Mouse (Mus musculus) spleen, postnatal 10 days (tissue): ENCODE measurements at regions not wholly inside any gene's neighbourhood (a gene's known extent, or its start where the extent isn't known, plus 50 kb on each side); places are given as distances from the start of the nearest gene placed in this dataset.

Source experiments
- DNase-seq, 2 experiments: peaks; one replicate each; pipeline ENCODE4 v3.0.0; 2021 to 2022; ENCODE audit warnings: low spot score in 2 of 2

DNA sequence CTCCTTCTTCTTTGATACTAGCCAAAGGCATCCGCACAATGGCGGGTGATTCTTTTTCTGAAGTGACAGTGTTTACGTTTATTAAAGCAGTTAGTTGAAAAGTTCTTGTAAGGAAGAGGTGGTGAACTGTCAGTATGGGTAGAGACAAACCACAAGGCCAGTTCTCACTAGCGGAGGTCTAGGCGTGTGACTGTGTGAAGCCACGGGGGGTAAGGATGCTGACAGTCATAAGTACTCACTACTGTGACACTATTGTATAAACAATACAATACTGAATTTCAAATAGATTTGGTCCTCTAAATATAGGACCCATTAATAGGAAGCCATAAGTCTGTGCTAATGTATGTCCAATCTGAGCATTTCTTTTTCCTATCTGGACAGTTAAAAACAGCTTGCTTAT, 161.9 kb downstream of the Cxcl12 start:
- DNase-seq, result no peak

DNA sequence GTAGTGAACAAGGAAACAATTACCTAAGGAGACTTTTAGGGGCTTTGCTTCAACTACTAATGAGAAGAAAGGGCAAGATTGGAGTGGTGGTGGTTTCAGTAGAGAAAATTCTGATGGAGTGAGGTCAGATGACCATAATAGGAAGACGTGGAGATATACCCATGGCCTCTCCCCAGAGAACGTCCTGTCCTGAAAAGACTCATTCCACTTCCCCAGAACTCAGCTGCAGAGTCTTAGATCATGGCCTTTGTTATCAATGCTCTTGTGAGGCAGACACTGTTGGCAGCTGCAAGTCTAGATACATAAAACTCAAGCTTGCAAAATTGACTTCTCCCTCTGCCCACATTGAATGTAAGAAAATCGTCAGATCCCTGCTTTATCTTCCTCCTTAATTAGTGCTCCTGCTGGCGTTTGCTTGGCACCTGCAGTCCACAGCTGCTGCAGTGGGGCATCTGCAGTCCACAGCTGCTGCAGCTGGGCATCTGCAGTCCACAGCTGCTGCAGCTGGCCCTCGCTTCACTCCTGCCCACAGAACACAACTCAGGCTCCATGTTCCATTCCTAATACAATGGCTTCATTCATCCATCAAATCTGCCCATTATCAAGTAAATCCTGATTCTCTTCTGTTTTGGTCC, 162.5 kb downstream of the Cxcl12 start:
- DNase-seq, result no peak

DNA sequence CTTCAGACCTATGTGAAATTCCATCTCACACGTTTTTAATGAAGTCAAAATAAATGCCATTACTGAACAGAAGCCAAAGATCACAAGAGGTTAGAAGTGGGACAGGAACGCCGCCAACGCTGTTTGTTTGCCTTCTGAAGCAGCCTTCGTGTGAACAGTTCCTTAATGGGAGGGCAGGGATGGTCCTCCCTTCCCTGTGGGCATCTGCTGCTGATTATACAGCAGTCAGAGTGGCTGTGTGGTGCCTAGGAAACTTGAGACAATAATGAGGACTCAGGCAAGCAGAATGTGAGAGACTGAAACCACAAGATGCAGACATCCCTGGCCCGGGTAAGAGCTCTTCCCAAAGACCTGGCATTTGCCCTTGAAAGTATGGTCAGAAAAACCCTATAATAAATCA, 164.3 kb downstream of the Cxcl12 start:
- DNase-seq, result no peak

DNA sequence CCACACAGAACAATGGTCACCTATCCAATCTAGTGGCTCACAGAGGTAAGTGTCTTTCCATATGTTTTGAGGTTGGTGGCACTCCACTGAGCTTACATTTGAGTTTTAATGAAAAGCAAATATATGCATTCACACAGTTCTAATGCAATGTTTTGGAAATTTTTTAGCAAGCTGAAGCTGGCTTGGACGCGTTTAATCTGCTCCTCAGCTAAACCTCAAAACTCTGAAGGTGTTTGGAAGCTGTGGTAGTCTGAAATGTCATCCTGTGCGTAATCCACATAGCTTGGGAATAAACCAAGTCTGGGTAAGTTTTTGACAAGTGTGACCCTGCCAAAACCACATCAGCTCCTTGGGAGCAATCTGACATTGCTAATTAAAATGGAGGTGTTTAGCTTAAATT, 173.8 kb downstream of the Cxcl12 start:
- no peak for DNase-seq

DNA sequence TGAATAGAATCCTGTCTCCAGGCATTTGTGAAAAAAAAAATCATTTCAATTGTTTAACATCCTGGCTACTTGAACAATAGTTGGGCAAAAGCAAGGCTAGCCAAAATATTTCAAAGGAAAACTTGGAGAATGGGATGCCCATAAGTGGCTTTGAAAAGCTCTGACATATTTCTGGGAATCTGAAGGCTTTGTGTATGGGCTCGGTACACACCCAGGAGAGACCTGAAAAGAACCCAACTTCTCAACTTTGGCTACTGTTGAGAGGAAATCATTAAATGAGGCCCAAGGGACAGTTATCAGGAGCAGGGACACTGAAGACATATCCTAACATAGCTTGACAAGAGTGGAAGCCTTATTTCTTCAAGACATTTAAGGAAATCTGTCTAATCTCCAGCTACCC, 179.0 kb downstream of the Cxcl12 start:
- no peak for DNase-seq

DNA sequence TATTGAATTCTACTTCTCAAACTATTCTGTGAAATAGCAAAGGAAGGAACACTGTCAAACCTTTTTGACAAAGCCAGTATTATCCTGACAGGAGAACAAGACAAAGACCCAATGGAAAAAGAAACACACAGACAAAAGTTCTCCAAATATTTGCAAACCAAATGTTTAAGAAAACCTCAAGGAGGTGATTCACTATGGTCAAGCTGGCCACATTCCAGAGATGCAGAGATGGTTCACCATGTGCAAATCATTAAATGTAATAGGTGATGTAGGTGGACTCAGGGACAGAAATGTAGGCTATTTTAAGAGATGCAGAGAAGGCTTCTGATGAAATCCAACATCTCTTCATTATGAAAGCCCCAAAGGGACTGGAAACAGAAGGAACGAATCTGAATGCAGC, 183.5 kb downstream of the Cxcl12 start:
- DNase-seq, result no peak

DNA sequence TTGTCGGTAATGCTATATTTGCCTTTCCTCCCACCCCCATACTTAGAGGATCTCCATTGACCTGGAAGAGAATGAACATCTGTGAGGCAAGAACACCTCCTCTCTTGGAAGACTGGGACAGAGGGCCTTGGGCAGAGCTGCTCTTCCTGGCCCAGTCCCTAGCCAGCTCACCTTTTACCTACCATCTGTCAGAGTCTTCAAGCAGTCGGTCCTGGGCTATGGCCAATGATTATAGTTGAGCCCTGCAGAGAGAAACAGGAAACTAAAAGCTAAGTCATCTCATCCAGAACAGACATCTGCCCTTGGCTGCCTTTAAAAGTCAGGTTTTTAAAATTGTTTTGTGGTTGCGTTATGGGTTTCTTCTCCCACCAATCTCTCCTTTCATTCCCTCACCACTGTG, 184.8 kb downstream of the Cxcl12 start:
- no peak for DNase-seq

DNA sequence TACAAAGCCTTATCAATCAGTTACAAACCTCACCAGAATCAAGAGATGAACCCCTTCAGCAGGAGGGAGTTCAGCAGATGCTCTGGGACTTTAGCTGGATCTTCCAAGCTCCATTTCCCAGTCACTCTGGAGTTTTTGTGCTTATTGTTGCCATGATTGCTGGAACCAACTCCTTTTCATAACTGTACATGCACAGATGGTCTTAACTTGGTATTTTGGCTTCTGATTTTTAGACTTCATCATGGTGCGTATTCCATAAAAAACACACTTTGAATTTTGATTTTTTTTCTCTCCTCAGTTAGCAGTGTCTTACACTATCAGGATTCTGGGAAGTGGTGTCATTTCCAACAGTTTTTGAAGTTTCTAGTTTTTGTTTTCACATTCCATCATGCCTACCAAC, 187.8 kb downstream of the Cxcl12 start:
- no peak for DNase-seq

DNA sequence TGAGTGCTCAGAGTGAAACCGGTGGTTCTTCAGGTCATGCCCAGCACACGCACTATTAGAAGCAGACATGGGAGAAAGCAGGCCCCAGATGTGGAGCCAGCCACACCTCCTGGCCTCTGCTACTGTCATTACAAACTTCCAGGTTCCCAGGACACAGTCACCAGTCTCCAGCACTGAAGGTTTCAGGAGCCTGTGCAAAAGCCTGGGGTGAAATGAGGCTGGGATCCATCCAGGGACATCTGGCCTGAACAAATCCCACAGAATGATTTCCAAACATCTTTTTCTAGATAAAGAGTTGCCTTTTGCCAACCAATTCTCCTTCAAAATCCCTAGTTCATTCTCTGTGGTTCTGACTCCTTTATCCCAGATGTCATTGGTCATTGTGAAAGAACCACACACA, 191.1 kb downstream of the Cxcl12 start:
- no peak for DNase-seq

DNA sequence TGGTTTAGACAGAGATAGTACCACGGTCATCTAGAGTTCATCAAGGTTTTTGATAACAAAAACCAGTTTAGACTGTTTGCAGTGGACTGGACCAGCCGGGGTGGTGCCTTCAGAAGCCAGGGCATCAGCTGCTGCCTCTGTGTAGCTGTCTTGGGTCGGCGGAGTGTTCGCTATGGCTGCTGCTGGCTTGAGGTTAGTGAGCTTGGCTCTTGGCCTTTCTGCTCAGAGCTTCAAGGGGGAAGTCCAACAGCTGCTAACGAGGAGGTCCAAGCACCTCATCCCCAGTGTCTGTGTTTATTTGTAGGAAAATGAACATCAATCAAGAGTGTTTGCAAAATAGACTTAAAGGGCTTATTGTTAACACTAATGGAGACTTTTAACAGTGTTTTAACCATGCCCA, 198.2 kb downstream of the Cxcl12 start:
- DNase-seq, result no peak

DNA sequence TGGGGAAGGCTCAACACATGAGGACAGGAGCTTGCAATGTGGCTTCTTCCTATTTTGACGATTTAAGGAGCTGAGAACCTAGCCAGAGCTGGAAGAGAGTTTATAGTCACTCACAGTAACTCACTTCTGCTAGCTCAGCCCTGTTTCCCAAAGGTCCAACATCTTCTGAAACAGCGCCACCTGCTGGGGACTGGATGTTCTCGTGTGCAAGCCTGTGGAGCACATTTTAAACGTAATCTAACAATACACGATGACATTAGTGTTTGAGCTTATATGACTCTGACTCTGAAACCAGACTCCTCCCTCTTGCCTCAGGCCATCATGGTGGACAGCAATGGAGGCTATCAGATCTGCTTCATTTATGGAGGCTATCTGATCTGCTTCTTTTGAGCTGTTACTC, 207.7 kb downstream of the Cxcl12 start:
- DNase-seq, result no peak

DNA sequence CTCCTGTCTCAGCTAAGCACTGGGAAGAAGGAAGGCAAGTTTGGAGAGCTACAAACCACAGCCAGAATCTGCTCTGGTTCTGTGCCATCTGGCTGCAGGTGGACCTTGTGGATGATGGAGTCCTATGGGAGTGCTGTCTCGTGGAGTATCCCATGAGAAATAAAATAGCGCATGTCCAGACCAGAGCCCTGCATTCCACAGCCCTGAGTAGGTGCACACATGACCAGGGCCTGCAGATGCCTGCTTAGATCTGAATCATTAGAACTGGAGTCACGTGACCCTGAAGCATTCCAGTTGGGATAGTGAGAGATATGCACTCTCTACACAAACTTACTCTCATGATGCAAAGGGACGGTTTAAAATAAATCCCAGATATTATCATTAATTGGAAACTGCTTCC, 211.6 kb downstream of the Cxcl12 start:
- no peak for DNase-seq

DNA sequence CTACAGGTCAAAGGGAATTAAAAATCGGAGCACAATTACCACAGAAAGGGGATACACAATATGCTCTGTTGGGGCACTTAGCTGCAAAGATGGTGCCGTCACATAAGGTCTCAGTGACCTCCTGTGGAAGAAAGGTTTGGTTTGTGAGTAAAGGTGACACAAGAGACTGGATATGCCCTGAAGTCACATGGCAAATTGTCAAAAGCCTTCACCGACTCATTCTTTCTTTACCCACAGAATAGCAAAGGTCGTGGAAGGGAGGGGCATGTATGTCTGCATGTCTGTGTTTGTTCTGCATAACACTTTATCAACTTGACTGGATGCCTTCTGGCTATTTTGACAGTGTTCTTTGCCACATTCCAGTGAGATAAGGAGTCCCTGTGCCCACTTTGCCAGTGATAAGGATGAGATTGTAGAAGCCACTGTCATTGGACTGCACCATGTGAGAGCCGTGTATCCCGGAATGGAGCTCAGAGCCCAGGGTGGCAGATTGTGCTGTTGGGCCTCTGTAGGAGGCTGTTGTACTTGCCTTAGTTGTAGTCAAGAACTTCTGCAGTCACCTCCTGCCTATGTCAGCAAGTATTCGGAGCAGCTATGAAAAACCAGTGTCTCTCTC, 222.0 kb downstream of the Cxcl12 start:
- DNase-seq, result no peak

DNA sequence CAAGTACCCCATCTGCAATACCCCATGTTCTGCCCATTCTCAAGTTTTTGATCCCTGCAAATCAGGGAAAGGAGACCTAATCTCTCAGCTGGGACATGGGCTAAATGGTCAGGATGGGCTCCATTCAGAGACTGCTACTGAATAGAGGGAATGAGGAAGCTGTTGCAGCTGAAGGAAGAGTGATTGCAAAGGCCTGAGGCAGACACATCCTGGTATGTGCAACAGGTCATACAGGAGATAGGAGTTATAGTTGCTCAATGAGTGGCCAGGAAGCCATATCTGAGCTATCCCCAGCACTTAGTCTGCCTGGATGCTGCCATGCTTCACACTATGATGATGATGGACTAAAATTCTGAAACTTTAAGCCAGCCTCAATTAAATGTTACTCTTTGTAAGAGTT, 225.1 kb downstream of the Cxcl12 start:
- no peak for DNase-seq

DNA sequence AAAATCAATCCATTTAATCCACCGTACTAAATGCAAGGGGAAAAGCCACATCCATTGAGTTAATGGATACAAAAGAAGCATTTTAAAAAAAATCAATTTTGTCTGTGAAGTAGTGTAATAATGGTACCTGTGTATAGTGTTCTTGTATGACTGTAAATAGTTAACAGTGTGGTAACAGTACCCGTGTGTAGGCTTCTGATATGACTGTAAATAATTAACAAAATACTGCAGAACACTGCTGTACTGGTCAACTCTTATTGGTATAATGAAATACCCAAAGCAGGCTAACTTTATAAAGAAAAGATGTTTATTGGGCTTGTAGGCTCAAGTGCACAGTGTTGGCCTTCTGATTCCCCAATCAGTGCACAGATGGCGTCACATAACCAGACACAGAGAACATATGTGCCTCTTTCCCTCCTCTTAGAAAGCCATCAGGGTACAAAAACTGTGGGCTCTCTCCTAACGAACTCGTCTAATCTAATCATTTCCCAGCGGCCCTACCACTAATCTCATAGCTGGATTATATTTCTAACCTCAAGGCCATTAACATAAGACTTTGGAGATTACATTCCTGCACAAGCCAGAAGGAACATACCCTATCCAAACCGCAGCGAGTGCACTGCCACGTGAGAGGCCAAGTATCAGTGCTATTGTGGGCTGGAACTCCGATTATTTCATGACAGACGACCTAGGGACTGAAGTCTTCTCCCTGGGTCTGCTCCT, 237.4 kb downstream of the Cxcl12 start:
- no peak for DNase-seq

DNA sequence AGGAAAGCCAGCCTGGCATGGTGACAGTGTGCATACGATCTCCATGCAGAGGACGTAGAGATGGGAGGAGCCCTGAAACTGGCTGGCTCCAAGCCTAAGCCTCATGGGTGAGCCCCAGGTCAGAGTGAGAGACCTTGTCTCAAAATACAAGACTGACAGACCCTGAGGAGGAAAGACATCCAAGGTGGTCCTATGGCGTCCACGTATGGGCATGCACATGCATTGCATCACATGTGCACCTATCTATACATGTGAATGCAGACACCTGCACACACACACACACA, 237.9 kb downstream of the Cxcl12 start:
- DNase-seq, result no peak

DNA sequence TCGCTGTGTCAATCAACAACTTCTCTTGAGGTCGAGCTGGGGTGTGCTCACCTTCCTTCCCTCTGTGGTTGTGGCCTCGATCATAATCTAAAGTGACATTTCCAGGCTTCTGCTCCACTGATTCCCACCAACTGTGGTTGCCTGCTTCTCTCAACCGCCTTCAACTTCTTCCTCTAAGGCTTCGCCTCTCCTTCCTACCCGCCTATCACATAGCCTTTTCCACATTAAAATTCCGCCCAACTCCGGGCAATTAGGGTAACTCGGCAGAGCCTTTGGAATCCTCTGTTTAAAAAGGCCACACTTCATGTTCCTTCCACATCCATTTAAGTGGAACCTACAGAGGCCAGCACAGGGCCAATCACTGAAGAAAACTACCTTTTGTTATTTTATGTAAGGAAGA, 238.4 kb downstream of the Cxcl12 start:
- no peak for DNase-seq

DNA sequence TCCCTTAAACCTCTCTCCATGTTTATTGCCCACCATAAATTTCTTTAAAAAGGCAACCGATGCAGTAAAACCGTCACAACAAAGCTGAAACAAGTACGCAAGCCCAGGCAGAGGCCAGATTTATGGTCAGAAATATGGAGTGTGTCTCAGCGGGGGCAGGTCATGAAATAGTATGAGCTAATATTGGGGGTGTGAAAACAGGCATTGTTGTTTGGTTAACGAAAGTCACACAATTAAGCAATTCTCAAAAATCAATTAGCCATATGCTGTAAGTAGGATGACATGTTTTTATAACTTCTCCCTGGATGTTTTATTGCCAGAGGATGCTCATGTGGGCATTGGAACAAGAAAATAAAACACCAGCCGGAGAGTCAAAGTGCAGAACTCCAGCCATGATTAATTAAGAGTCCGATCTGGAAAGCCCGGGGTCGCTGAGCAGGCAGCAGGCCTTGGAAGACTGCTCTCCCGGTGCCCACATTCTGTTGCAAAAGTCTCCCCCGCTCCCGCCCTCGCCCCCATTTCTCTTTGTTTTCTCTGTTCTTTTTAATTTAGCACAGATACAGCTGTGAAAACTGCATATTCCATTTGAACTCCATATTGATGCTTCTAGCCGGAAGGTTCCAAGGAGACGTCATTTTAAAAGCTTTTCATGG, 239.0 kb downstream of the Cxcl12 start:
- DNase-seq, result no peak

DNA sequence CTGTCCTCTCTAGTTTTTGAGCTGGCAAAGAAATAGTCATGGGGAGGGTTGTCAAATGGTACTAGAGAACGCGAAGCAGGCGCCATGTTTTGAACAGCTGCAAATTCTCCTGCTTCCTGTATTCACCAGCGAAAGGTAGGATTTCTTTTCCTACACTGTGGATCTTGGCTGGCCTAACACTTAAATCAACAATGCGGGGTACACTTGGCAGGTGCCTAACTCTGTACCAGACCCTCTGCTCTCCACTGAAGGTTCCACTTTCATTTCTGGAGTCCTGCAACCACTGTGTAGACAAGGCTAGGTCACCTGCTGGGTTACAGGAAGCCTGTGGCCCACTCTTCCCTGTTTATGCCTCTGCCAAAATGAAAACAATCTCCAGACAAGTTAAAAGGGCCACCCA, 239.6 kb downstream of the Cxcl12 start:
- DNase-seq, result no peak

DNA sequence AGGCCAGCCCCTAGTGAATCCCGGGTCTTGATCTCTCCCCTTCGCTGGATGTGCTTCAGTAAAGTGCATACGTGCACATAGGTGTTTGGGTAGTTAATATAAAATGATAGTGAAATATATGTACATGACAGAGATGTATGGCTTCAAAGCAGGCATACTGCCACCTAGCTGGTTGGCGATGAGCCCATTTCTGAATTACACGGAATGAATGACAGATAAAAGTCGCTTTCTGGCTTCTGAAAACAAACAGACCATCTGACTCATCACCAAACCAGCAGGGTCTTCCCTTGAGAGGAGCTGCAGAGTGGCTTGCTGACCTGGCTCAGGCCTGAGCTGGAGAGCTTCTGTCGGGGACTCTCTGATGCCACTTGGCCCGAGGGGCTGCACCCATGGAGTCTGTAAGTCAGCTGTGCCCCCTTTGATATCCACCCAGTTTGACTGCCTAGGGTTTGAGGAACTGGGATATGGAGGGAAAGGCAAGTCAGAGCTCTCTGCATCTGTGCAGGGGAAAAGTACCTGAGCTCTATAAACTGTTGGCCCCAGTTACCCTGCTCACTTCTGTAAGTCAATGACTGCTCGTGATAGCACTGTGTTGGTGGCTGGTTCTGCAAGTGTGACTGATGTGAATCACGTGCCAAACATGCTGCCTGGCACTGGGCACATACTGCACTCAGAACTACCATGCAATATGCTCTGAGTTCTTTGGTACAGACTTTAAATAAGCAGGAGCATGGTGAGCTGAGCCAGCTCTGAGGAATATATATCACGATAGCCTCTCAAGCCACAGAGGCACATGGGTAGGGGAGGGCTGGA, 240.8 kb downstream of the Cxcl12 start:
- no peak for DNase-seq

DNA sequence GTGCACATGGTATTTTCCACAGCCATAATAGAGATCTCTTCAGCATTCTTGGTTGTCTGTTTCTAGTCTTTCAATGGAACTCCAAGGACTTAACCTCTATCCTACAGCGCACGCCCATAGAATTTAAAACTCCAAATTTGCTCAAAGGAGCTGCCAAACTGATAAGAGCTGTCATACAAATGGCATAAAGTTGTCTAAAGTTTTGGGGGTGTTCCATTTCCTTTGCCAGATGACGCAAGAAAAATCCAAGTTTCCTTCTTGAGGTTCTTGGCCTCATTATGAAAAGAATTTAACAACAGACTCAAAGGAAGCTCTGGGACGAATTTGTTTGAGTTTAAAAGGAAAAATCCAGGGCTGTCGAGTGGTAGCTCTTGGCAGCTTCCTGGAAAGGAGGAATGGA, 246.6 kb downstream of the Cxcl12 start:
- DNase-seq, result no peak

DNA sequence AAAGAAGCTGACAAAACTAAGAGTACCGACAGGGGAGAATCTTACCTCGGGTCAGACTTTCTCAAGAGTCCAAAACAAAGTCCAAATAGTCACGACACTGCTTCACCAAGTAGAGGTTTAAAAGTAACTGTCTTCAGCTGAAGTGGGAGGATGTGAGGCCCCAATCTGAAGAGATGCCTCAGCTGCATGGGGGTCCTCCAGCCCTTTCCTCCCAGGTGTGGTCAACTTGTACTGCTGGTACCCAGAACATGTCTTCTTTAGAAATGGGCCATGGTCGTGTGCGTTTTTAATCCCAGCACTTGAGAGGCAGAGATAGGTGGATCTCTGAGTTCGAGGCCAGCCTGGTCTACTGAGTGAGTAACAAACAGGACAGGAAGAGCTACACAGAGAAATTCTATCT, 247.6 kb downstream of the Cxcl12 start:
- DNase-seq, result no peak
